Mouse (Mus musculus): ENCODE results near the gene Mfsd4b5.

GRCm38 (mm10) chr10:39912616-39913015, 73.8 kb downstream of the Mfsd4b5 start:
- TF ChIP-seq GATA1 (IDR thresholded peaks at IDR 0.05; ENCODE audit: low read length) (no peak), TAL1 (IDR thresholded peaks at IDR 0.05; ENCODE audit: low read length) (no peak)

Data from erythroblast, embryonic 14.5 days (primary cell).